Mouse (Mus musculus) adrenal gland, postnatal 36 days (tissue): Measurements from ENCODE around the gene Slc41a3. TPM values are rescaled to one million over a fixed set of nuclear protein-coding genes. Genes with fewer than 3 reads are reported as not detected.
A peak's percentile ranks its signal among the peaks of the same experiment; 100 is the strongest.

ENCODE experiments used
- DNase-seq, 2 experiments: peaks; one replicate each; pipeline ENCODE4 v3.0.0; 2021; ENCODE audit warnings: mixed read lengths in 1 of 2
- long read RNA-seq, 2 experiments: library from polyadenylated mRNA; stranded (forward); transcript quantifications; one replicate each; pipeline ENCODE4 v2.0.0; 2021; ENCODE audit warnings: borderline sequencing depth in 2 of 2
- total RNA-seq, 2 experiments: library from RNA; stranded (reverse); gene quantifications; 2 replicates each; pipeline ENCODE4 v1.2.3; 2021

The Slc41a3 gene
- total RNA-seq: 10 to 100 TPM; 25.5 to 70.3 TPM
- long read RNA-seq, experiment 1, transcript Slc41a3-201 (10 exons, 2,324 nt): major isoform, 26 of 61 reads
- long read RNA-seq, experiment 1, transcript Slc41a3-202 (11 exons, 2,412 nt): minor isoform, 17 of 61 reads
- long read RNA-seq, experiment 1, partial matches to known transcripts: 7 of 61 reads
- long read RNA-seq, experiment 1, other reads (novel, unspliced or antisense): 11 of 61 reads
- long read RNA-seq, experiment 2, transcript Slc41a3-202 (11 exons, 2,412 nt): major isoform, 11 of 29 reads
- long read RNA-seq, experiment 2, transcript Slc41a3-201 (10 exons, 2,324 nt): minor isoform, 9 of 29 reads
- long read RNA-seq, experiment 2, partial matches to known transcripts: 4 of 29 reads
- long read RNA-seq, experiment 2, other reads (novel, unspliced or antisense): 5 of 29 reads

GRCm38 (mm10) chr6:90604533-90605297 lies at the start of gene Slc41a3:
TSS of gene Slc41a3 (plus strand) at chr6:90604725.
- peak; percentile 94 to 97 for DNase-seq

GRCm38 (mm10) chr6:90556534-90557058 lies 47.9 kb upstream of the Slc41a3 start:
- DNase-seq: peak in 1 of 2 experiments; percentile 41

- DNase-seq: no peak
Measured at GRCm38 (mm10) chr6:90557077-90557476, 47.4 kb upstream of the Slc41a3 start.

DNA sequence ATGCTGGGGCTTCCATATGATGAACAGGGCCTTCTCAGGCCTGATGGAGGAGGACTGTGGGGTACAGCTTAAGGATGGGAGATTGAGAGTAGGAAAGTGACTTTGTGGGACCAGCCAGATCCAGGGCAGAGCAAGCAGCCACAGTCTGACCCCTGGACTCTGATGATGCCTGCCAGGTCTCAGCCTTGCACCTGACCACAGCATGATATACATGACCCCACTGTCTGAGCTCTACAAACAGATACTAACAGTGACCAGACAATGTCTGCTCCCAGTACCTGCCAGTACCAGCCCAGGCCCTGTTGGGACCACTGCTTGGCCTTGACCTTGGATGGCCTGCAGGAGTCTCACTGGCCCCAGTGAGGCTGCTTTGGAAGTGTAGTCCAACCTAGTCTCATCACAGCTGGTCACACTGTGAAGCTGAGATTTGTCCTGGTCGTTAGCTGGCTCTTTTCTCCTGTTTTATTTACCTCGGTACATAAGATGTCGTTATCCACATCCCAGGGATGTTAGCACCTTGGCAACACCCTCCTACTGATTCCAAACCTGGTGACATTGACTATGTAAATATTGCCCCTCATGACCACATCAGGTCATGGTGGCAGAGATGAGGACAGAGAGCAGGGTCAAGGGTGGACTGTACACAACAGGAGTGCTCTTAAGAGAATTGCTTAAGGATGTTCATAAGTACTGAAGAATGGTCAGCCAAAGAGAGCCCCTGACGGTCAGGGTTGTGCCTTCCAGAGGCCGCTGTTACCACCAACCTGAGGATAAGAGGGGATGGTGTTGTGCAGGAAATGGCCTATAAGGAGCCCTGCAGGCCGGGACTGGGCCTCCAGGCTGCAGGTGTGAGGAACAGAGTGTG lies 46.5 kb upstream of the Slc41a3 start:
- DNase-seq: no peak

DNA sequence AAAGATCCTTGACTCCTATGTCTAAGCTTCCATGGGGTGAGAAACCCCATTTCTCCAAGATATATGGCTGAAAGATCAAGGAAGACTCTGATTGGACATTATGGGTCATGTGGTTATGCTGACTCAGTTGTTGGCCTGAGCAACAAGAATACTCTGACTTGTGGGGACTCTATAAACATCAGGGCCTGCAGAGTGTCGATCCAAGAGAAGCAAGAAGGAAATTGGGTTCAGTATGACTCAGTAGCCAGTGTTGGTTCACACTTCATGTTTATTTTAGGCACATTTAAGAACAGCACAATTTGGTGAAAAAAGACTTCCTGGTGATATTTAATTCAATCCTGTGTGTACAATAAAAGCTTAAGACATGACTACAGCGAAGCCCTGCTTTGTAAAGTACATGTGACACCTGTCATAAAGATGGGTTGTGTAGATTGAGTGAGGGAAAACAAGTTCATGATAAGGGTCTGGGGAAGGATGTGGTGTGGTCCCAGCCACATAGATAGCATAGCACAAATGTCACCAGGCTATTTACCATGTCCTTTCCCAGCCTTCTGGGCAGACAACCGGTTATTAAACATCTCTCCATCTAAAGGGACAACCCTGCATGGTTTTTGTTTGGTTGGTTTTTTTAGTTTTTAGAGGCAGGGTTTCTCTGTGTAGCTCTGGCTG lies 44.0 kb upstream of the Slc41a3 start:
- no peak for DNase-seq

- DNase-seq: no peak
Measured at GRCm38 (mm10) chr6:90561234-90561781, 43.2 kb upstream of the Slc41a3 start.

DNA sequence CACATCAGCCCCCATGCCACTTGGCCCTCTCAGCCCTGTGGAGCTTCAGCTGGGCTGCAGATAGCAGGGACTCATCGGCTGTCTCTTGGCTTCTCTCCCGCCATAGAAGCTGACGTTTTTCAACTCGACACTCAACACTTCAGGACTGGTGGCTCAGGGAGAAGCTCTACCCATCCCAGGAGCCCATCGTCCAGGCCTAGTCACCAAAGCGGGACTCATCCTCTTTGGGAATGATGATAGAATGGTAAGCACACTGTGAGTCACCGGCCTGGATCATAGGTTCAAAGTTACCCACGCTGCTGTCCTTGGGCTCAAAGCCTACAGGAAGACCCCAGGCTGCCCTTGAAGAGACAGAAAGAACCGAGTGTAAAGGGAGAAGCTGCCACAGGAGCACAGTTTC lies 40.3 kb upstream of the Slc41a3 start:
- peak; percentile 42 to 52 for DNase-seq

DNA sequence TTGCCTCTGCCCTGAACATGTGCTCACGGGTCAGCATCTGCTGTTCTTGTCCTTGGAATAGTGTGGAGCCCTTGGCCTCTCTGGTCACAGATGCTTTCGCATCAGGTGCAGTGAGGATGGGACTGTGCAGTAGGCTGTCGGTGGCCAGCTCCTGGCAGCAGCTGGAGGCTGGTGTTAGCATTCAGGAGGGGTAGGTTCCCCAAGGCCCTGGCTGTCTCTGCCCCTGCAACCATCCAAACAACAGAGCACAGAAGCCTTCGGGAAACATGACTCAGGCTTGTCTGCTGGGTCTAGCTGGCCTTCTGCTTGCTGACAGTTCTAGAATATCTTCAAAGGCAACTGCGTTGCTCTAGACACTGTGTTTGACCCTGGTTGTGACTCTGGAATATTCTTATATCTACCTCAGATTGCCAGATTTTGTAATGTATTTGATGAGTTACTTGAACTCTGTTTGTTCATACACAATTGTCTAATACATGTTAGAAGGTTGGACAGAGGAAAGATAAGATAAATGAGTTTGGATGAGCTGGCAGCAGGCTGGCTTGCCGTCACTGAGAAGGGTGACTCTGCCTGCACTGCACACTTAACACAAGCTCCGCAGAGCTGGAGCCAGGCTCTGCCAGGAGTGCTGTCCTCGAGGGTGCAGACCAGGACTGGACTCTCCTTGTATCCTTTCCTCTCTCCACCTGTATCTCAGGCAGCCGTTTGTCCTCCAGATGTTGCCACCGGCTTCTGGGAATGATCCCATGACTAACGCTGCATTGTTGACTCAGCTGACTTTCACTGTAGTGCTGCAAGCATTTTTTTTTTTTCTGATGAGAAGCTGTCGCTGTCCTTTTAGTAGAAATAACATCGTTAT lies 38.9 kb upstream of the Slc41a3 start:
- DNase-seq: peak; percentile 70 to 74

DNA sequence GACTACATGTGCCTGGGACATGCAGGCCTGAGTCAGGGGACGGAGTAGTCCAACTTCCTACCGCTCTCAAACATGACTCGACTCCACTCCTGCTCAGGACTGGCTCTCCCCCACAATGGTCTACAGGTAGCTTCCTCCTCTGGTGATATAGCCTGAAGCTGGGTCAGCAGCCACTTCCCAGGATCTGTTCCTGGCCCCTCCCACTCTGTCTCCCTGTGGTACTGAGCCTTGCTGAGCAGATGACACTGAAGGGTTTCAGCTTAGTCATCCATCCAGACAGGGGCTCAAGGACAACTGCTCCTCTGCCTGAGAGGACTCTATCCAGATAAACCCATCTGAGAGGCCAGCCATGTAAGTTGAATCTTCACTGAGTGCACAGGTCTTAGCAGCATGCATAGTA lies 37.0 kb upstream of the Slc41a3 start:
- peak; percentile 78 to 81 for DNase-seq

GRCm38 (mm10) chr6:90567928-90568327 lies 36.6 kb upstream of the Slc41a3 start:
- DNase-seq: no peak

DNA sequence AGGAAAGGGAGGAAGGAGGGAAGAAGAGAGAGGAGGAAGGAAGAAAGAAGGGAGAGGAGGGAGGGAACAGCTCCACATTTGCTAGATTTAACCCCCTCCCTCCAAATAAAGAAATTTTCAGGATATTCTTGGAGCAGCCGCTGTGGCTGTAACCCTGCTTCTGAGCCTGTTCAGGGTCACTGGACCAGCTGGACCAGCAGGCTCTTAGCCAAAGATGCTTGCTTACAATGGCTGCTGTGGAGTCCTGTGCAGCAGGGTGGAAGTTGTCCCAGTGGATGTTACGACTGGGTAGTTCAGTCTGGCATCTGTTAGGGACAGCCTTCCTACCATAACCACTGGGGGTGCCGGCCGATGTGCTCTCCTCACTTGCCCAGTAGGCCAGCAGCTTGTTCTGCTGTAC lies 35.8 kb upstream of the Slc41a3 start:
- DNase-seq: no peak

DNA sequence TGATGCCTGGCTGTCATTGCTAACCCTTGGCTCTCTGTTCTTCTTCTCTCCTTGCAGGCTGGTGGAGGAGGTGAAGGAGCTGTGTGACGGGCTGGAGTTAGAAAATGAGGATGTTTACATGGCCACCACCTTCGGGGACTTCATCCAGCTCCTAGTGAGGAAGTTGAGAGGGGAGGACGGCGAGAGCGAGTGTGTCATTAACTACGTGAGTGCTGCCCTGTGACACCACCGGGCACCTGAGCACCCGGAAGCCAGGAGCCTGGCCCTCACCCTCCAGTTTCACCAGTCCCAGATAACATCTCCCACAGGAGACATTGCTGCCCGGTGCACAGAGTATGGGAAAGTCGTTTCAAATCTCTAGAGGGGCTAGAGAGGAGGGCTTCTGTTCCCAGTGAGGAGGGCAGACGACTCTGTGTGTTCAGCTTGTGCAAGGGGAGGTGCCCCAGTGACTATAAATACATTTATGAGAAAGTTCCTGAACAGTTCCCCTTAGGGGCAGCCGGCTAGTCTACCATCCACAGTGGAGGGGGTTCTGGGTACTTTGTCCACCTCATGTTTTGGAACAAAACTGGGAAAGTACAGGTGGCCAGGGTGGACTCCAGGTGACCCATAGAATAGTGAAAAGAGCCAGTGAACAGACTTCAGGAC lies 34.7 kb upstream of the Slc41a3 start:
- no peak for DNase-seq

DNA sequence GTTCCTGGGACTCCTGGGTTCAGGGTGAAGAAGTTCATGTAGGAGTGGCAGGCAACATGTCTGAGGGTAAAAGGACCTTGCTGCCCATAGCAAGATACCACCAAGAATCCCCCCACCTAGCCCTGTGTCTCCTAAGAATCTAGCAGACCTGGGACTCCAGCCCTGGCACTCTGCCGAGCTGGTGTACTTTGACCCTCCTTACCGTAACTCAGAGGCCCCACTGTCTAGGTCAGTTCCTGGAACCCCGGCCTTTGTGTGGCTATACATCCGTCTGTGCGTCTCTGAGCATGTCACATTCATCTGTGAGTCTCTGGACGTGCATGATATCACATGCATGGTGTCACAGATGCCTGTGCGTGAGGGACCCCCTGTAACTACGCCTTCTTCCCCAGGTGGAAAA lies 34.1 kb upstream of the Slc41a3 start:
- no peak for DNase-seq

DNA sequence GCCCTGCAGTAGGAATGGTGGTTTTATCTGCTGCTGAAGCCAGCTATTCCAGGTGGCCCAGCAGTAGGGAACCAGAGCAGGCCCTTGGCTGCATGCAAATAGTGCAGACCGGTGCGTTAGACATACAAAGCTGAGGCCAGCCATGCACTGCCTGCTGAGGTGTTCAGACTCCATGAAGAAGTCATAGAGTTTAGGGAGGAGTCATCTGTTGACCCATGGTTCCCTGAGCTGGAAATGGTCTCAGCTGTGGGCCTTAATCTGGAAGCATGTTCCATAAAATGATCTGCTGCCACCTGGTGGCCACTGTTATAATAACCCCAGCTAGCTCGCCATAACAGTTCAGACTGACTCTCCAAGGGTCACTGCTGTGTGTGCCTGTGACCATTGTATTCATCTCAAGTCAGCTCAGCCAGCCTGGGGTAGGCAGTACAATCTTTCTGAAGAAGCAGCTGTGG lies 29.2 kb upstream of the Slc41a3 start:
- peak; percentile 83 to 84 for DNase-seq

- DNase-seq: no peak
Measured at GRCm38 (mm10) chr6:90578174-90578573, 26.4 kb upstream of the Slc41a3 start.

GRCm38 (mm10) chr6:90582331-90582730 lies 22.2 kb upstream of the Slc41a3 start:
- DNase-seq: peak; percentile 28 to 44

DNA sequence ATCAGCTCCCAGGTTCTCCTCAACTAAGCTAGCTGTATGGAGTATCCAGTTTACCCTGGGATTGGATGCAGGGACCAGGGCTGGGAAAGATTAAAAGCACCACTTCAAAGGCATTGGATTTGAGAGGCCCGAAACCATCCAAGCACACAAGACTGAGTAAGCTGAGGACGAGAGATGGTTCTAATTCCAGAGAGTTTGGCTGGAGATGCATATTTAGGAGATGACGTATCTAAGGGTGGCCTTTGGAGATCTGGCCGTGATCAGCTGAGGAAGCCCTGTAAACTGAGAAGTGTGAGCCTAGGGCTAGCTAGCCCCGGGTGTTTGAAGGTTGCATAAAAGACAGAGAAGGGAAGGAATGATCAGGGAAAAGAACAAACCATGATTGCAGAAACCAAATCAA lies 16.4 kb upstream of the Slc41a3 start:
- DNase-seq: no peak

GRCm38 (mm10) chr6:90590707-90591106 lies 13.8 kb upstream of the Slc41a3 start:
- no peak for DNase-seq

DNA sequence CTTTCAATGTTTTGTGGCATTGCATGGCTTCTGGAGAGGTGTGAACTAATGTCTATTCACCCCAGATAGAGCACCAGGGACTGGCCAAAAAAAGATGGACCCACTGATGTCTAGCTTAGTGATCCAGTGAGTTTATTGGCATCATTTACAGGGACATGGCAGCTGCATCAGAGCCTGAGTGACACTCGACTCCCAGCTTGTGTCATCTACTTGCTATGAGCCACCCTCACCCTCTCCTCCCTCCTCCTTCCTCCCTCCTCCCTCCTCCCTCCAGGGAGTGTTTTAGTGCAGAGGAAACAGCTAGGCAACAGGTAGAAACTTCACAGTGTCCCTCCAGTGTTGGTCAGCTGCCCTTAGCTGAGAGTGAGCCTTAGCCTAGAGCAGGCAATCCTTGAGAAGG lies 9.6 kb upstream of the Slc41a3 start:
- DNase-seq: no peak

DNA sequence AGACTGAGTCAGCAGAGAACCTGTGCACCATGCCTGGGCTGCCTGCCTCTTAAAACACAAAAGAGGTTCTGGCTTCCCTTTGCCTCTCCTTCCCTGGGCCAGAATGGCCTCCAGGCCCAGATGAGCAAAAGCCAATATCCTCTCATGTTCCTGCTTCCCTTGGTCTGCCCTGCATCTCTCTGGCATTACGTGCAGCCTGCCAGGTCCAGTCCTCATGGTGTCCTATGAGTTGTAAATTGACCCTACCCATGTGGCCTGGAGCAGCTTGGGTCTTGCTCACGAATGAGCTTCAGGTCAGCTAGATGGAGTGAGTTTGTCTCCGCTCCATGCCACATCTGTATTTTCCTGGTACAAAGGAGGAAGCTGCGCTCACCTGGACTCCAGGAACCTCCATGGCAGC lies 7.5 kb upstream of the Slc41a3 start:
- no peak for DNase-seq
